Mouse (Mus musculus): ENCODE results near the gene Ptpa.
A peak's percentile ranks its signal among the peaks of the same experiment; 100 is the strongest.
"Not testable (repeated sequence)": the region's sequence is repeated elsewhere in the genome, so short reads cannot be mapped to it uniquely, and the experiment has no call there.

The Ptpa gene

GRCm38 (mm10) chr2:30402351-30402826 is 13.4 kb upstream of the Ptpa start:
- DNase-seq (ENCODE audit: low spot score), result no peak

GRCm38 (mm10) chr2:30402843-30403242 is 13.0 kb upstream of the Ptpa start:
- DNase-seq (ENCODE audit: low spot score), result no peak

GRCm38 (mm10) chr2:30403870-30404269 is 12.0 kb upstream of the Ptpa start:
- no peak for DNase-seq (ENCODE audit: low spot score)

- no peak for DNase-seq (ENCODE audit: low spot score)
Measured at GRCm38 (mm10) chr2:30407221-30407620, 8.6 kb upstream of the Ptpa start.

- DNase-seq (ENCODE audit: low spot score), result no peak
Measured at GRCm38 (mm10) chr2:30407778-30408177, 8.1 kb upstream of the Ptpa start.

GRCm38 (mm10) chr2:30408452-30409100 is 7.3 kb upstream of the Ptpa start:
- DNase-seq (ENCODE audit: low spot score), result no peak

- no peak for DNase-seq (ENCODE audit: low spot score)
Measured at GRCm38 (mm10) chr2:30409454-30410176, 6.2 kb upstream of the Ptpa start.

- DNase-seq (ENCODE audit: low spot score), result no peak
Measured at GRCm38 (mm10) chr2:30413038-30413973, 2.5 kb upstream of the Ptpa start.

GRCm38 (mm10) chr2:30414101-30414500 is 1.7 kb upstream of the Ptpa start:
- no peak for DNase-seq (ENCODE audit: low spot score)

GRCm38 (mm10) chr2:30414681-30415080 is 1.2 kb upstream of the Ptpa start:
- DNase-seq (ENCODE audit: low spot score), result no peak

- peak; percentile 86 for DNase-seq (ENCODE audit: low spot score)
Measured at GRCm38 (mm10) chr2:30415157-30415935, 493 bp upstream of the Ptpa start, which contains the start of gene Crat. Crat (minus strand) TSS chr2:30415813.

GRCm38 (mm10) chr2:30416649-30416965 is 768 bp downstream of the Ptpa start:
- DNase-seq (ENCODE audit: low spot score), result no peak

GRCm38 (mm10) chr2:30417154-30417553 is 1.3 kb downstream of the Ptpa start:
- DNase-seq (ENCODE audit: low spot score), result not testable (repeated sequence)

GRCm38 (mm10) chr2:30417595-30418165 is 1.8 kb downstream of the Ptpa start:
- no peak for DNase-seq (ENCODE audit: low spot score)

- DNase-seq (ENCODE audit: low spot score), result no peak
Measured at GRCm38 (mm10) chr2:30418259-30418658, 2.4 kb downstream of the Ptpa start.

- DNase-seq (ENCODE audit: low spot score), result peak; percentile 42
Measured at GRCm38 (mm10) chr2:30419112-30419511, 3.3 kb downstream of the Ptpa start.

- DNase-seq (ENCODE audit: low spot score), result no peak
Measured at GRCm38 (mm10) chr2:30421432-30421831, 5.6 kb downstream of the Ptpa start.

GRCm38 (mm10) chr2:30429156-30429555 is 13.3 kb downstream of the Ptpa start:
- DNase-seq (ENCODE audit: low spot score), result no peak

- DNase-seq (ENCODE audit: low spot score), result peak; percentile 88
Measured at GRCm38 (mm10) chr2:30435326-30436155, 19.7 kb downstream of the Ptpa start.

GRCm38 (mm10) chr2:30436156-30436545 is 20.3 kb downstream of the Ptpa start:
- peak; percentile 50 for DNase-seq (ENCODE audit: low spot score)
